Mouse (Mus musculus) neural tube, embryonic 11.5 days (tissue): ENCODE measurements around the gene Lmo7. TPM values are rescaled to one million over a fixed set of nuclear protein-coding genes. Genes with fewer than 3 reads are reported as not detected.

Experiments
- ATAC-seq: fragments of 200-750 bp; cut with Nextera tagmentation; 2 replicates; pipeline ENCODE4 v1.8.0; 2017; ENCODE audit warnings: moderate number of reproducible peaks, mild to moderate bottlenecking, moderate TSS enrichment, moderate library complexity; ENCODE audit not compliant: insufficient read depth, low FRiP score, low TSS enrichment
- DNase-seq: peaks from one replicate; pipeline ENCODE4 v3.0.0-alpha.2; 2015; ENCODE audit warnings: low spot score
- H3K27ac ChIP-seq: fragments of 300-500 bp; sonication (generic); 2 replicates; pipeline ENCODE4 v1.5.1; 2014; ENCODE audit warnings: low read depth, mild to moderate bottlenecking, low read length
- H3K27me3 ChIP-seq: fragments of 300-500 bp; sonication (generic); 2 replicates; pipeline ENCODE4 v1.6.1; 2014; ENCODE audit warnings: mild to moderate bottlenecking, low read length, mixed read lengths; ENCODE audit not compliant: control insufficient read depth, insufficient read depth
- H3K36me3 ChIP-seq: fragments of 300-500 bp; sonication (generic); 2 replicates; pipeline ENCODE4 v1.6.1; 2014; ENCODE audit warnings: mild to moderate bottlenecking, low read length, moderate library complexity, mixed read lengths; ENCODE audit not compliant: control insufficient read depth, insufficient read depth
- H3K4me1 ChIP-seq: fragments of 300-500 bp; sonication (generic); 2 replicates; pipeline ENCODE4 v1.6.1; 2014; ENCODE audit warnings: low read length, mixed read lengths; ENCODE audit not compliant: control insufficient read depth, insufficient read depth
- H3K4me2 ChIP-seq: fragments of 300-500 bp; sonication (generic); 2 replicates; pipeline ENCODE4 v1.6.1; 2014; ENCODE audit warnings: low read depth, mild to moderate bottlenecking, moderate library complexity
- H3K4me3 ChIP-seq: fragments of 300-500 bp; sonication (generic); 2 replicates; pipeline ENCODE4 v1.5.1; 2014; ENCODE audit warnings: low read depth, low read length
- H3K9ac ChIP-seq: fragments of 300-500 bp; sonication (generic); 2 replicates; pipeline ENCODE4 v1.6.1; 2014; ENCODE audit warnings: mild to moderate bottlenecking, low read length
- H3K9me3 ChIP-seq: fragments of 300-500 bp; sonication (generic); 2 replicates; pipeline ENCODE4 v1.6.1; 2016; ENCODE audit warnings: low read length; ENCODE audit not compliant: control insufficient read depth
- WGBS: fragments of 180-500 bp; shearing (Covaris S2); extraction: QIAGEN DNeasy Blood & Tissue Kit; methylation state at CpG from one replicate; pipeline ENCODE4 v1.1.7; 2014; 5-methylcytosine and 5-hydroxymethylcytosine counted together
- polyA plus RNA-seq: library from polyadenylated mRNA; unstranded; fragments of >200 nt; fragmentation: Nextera tagmentation; extraction: Ambion mirVana; gene quantifications from 2 replicates; pipeline ENCODE4 v1.2.1, GENCODE M21; 2014

Gene Lmo7
- polyA plus RNA-seq, 1 experiment from 2014 or later: 2.8 TPM

GRCm38 (mm10) chr14:101976021-101976685, 246.4 kb downstream of the Lmo7 start:
- ATAC-seq: no peak
- Histone ChIP-seq H3K27ac (no peak overlapping the region), H3K4me3 (no peak overlapping the region), H3K4me1 (no peaks in the 10 kb centered on the region), H3K27me3 (no peaks in the 10 kb centered on the region), H3K9ac (no peak overlapping the region), H3K4me2 (no peak overlapping the region), H3K9me3 (no peaks in the 10 kb centered on the region), H3K36me3 (no peaks in the 10 kb centered on the region)
- WGBS: 84% methylated on average over 11 of the region's 11 CpGs
- DNase-seq: no peak

Other genes with a start within 250 kb of the Lmo7 start
- 6.2 and 6.4 TPM in 2 replicates for gene Tbc1d4, start 120.8 kb upstream of the Lmo7 start, polyA plus RNA-seq
- gene Commd6, start 89.3 kb upstream of the Lmo7 start, polyA plus RNA-seq: 98.0 and 107 TPM in 2 replicates
- gene Uchl3, start 76.0 kb upstream of the Lmo7 start, polyA plus RNA-seq: 172 and 175 TPM in 2 replicates
- gene Gm9922, start 143 bp upstream of the Lmo7 start, polyA plus RNA-seq: 0.88 TPM in 1 of 2 replicates, not detected in the other